Mouse (Mus musculus): Measurements from ENCODE around the gene Tmem223.

- TF ChIP-seq POLR2A (IDR thresholded peaks at IDR 0.05; ENCODE audit: low read depth, low read length) (no peak), CTCF (conservative IDR thresholded peaks at IDR 0.05; ENCODE audit: insufficient read depth, insufficient read length, low read depth, low read length) (no peak)
Measured at GRCm38 (mm10) chr19:8760757-8761156, 10.0 kb upstream of the Tmem223 start.

Measured in kidney, adult 2 months (tissue).